Mouse (Mus musculus) cerebellum, adult 8-10 months (tissue): Measurements from ENCODE around the gene Lca5.
A peak's percentile ranks its signal among the peaks of the same experiment; 100 is the strongest.

Experiments used
- DNase-seq: peaks from one replicate; pipeline ENCODE4 v3.0.0; 2022

The Lca5 gene

DNA sequence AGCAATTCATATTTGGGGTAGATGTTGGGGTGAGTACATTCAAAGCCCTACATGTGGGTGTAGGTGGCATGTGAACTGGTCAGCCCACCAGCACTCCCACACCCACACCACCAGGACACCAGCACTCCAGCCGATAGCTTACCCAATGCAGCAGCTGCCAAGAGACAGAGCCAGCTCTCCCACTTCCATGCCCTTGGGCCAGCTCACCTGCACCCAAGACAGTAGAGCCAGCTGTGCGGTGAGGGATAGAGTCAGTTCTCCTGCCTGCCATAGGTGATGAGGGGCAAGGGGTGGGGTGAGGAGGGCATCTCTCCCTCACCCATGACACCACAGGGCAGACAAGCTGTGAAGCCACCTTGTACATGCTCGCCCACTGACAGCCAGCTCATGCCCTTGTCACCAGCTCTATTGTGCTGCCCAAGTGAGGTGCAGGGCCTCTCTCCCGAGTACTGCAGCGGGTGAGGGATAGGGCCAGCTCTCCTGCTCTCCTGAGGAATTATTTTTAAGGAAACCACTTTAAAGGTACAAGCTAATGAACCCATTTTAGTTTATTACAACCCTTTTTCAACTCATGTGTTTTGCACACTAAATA, 54.6 kb downstream of the Lca5 start:
- no peak for DNase-seq

DNA sequence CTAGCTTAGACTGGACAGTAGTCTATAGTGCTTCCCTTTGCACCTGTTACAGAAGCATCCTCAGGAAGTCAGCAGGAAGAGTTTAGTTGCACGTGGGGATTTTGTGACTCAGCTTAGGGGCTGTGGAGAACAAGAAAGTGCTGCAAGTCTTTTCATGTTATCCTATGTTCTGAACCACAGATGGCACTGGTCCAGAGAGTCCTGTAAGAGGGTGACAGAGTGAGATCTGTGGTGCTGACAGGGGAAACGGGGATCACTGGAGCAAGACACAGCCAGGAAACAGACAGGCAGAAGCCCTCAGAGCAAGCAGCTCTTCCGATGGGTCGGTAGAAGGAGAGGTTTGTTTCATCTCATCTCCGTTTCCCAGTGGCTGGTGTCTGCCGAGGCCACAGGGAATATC, 55.6 kb downstream of the Lca5 start:
- no peak for DNase-seq

DNA sequence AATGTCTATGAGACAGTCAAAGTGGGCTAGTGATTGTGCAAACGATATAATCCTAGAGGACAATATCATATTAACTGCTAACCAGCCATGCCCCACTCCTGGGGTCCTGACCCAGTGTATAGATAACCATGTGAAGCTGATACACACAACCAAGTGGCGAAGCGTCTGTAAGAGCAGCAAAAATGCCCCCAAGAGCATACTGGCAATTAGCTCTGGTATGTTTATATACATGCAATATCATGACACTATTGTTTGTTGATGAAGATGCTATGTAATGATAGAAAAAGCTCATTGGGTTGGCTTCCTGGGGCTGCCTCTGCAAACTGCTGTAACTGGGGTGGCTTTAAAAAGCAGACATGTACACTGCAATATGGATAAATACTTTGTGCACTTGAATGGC, 57.7 kb downstream of the Lca5 start:
- no peak for DNase-seq

GRCm38 (mm10) chr9:83382775-83383174, 58.2 kb downstream of the Lca5 start:
- DNase-seq, result no peak

GRCm38 (mm10) chr9:83381317-83381716, 59.6 kb downstream of the Lca5 start:
- DNase-seq, result no peak

DNA sequence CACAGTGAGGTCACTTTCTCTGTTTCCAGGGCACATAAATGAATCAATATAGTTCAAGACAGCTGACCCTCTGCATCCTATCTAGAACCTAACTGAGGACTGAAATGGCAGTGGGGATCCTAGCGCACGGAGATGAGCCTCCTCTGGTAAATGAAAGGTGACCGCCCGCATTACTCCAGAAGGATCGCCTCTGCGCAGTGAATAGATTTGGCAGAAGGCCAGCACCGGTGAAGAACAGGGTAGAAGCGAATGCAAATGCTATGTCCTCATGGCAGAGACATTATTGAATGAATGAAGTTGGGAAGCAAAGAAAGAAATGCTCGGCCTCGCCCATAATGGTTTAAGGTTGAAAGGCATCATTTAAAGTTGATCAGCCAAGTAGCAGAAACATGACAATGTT, 61.3 kb downstream of the Lca5 start:
- DNase-seq, result no peak

DNA sequence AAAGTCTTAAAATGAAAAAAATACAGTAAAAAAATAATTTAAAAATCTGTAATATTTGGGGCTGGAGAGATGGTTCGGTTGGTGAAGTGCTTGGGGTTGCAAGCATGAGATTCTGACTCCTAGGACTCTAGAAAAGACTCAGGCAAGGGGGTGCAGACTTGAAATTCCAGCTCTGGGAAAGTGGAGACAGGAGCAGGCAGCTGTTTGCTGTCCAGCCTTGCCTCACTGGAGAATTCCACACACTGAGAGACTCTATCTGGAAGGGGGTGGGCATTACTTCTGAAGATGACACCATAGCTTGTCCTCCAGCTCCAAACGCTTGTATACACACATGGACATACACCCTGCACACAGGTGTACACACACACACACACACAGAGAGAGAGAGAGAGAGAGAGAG, 63.8 kb downstream of the Lca5 start:
- no peak for DNase-seq

GRCm38 (mm10) chr9:83375522-83376176, 65.3 kb downstream of the Lca5 start:
- DNase-seq, result no peak

- no peak for DNase-seq
Observed at GRCm38 (mm10) chr9:83370907-83371306, 70.0 kb downstream of the Lca5 start.

- DNase-seq, result peak; percentile 13
Observed at GRCm38 (mm10) chr9:83368234-83368633, 72.7 kb downstream of the Lca5 start.

- DNase-seq, result no peak
Observed at GRCm38 (mm10) chr9:83355802-83356201, 85.1 kb downstream of the Lca5 start.

DNA sequence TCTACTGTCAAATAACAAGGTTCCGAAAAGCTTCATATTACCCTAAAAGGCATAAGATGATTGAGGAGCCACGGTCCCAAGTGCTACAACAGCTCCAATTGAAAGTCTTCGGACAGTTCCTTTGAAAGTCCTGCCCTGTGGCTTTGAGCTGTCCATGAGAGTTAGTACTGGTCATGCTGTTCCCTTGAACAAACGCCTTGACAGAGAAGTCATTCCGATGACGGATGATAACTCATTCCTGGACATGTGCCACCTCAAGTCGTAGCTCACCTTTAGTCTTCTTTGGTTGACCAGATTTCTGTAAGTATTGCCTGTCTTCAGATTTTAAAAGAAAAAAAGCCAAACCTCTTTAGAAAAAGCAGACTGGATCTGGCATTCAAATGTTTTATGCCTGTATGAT, 87.6 kb downstream of the Lca5 start:
- DNase-seq, result no peak

GRCm38 (mm10) chr9:83351171-83351570, 89.8 kb downstream of the Lca5 start:
- no peak for DNase-seq

DNA sequence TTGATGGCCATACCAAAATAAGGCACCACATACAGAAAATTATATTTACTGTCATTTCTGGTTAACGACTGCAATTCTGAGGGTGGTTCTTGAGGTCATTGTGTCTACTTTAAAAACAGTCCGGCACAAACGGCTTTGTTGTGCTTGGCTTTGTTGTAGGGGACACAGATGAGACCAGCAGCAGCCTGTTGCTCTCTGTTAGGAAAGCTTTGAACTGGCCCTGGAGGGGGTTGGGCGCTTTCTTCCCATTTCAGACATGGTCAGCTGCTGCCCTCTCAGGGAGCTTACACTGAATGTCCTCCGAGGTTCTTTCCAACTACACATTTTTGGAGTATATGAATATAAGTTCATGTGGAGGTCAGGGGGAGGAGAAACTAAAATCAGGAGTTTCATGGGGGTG, 90.3 kb downstream of the Lca5 start:
- no peak for DNase-seq

- DNase-seq, result no peak
Observed at GRCm38 (mm10) chr9:83349905-83350304, 91.0 kb downstream of the Lca5 start.

- DNase-seq, result no peak
Observed at GRCm38 (mm10) chr9:83349504-83349903, 91.4 kb downstream of the Lca5 start.

DNA sequence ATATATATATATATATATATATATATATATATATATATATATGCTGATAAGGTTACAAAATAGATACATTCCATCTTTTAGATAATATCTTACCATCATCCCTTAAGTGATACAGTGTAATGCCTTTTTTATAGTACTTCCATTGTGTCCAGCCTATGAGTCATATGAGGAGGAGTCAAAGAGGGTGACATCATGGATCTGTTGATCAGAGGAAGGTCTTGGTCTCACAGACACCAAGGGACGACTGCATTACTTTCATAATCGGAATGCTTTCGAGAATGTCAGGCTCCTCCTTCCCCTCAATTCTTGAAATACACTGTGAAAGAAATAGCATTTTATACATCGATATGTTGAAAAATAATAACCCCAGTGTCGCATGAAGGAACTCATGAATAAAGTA, 93.4 kb downstream of the Lca5 start:
- DNase-seq, result no peak

DNA sequence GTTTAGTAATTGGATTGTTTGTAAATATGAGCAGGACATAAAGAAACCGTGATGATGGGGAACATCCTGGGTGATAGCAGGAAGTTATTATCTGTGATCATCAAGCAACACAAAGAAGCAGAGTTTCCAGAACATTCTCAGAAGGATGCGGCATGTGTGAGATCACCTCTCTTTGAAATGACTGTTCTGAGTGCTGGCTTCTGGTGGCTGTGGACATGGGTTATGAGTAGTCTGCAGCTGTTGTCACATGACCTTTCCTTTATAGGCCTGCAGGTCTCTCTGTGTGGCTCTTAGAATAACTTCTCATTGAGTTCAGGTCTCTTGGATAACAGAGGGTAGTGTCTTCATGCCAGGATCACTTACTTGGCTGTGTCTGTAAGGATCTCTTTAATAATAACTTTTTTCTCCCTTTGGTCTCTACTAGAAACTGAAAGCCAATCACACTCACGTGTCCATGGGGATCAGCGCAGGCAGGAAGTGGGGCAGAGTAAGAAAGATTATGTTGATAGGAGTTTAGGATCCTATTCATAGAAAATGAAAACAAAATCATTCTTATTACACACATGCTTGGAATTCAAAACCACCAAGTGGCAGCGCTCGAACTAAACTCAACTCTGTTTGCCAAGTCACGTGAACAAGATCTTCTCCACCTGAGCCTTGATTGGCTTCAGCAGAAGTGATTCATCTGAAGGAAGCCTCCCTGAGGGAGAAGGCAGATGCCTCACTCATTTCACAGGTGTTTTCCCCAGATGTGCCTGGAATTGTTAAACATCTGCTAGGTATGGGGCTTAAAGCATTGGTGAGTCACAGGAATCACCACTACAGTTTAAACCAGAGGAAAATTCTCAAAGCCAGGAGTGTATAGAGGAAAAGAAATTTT, 98.2 kb downstream of the Lca5 start:
- DNase-seq, result no peak
